Mouse (Mus musculus): ENCODE data around the gene Il1b. TPM values are rescaled to one million over a fixed set of nuclear protein-coding genes. Genes with fewer than 3 reads are reported as not detected.

Il1b gene
- total and polyA plus RNA-seq, 2 experiments from 2014 or later = 0.27 TPM; not detected in 1

DNA sequence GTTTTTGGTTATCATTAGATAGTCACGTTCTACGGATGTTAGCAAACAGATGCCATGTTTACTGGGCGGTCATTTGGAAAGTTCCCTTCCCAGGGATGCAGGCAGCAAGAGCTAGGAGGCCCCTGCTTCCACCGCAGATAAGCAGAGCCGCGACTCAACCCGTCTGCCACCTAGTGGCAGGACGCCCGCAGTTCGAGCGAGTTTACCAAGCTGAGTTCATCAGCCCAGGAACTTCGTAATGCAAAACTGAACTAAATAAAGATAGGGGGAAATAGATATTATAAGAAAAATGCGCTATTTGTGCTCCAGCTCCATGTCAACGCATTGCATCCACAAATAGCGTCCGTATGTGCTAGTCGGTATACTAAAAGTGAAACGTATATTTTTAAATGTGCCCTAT lies 37.5 kb upstream of the Il1b start:
- peak overlapping the region; percentile 15; the same call in 1 of the 2 replicates for H3K4me3 ChIP-seq (ENCODE audit: low read depth, low read length)
- H3K9me3 ChIP-seq (replicated peaks; ENCODE audit: control insufficient read depth, low read length) = no peaks in the 10 kb centered on the region
- ATAC-seq (ENCODE audit: insufficient read depth, low read depth) = peak; percentile 63; the same call in 1 of the 2 replicates
- no peak overlapping the region for H3K4me2 ChIP-seq (ENCODE audit: low read depth, low read length)
- H3K27ac ChIP-seq (ENCODE audit: low read depth) = no peak overlapping the region
- H3K36me3 ChIP-seq (replicated peaks; ENCODE audit: control insufficient read depth, insufficient read depth, low read length) = no peaks in the 10 kb centered on the region
- WGBS = 10% methylated on average over 18 of the region's 18 CpGs
- peak; percentile 61 for DNase-seq (ENCODE audit: low spot score)
- no peaks in the 10 kb centered on the region for H3K27me3 ChIP-seq (ENCODE audit: control insufficient read depth, insufficient read depth, low read length)
- TF ChIP-seq CTCF (IDR thresholded peaks at IDR 0.05; ENCODE audit: low read depth) (peak; percentile 82), EP300 (IDR thresholded peaks at IDR 0.05; ENCODE audit: low read depth) (no peak)
- no peak overlapping the region for H3K9ac ChIP-seq (replicated peaks; ENCODE audit: low read depth, low read length)
- H3K4me1 ChIP-seq (ENCODE audit: control insufficient read depth, insufficient read depth) = no peaks in the 10 kb centered on the region

DNA sequence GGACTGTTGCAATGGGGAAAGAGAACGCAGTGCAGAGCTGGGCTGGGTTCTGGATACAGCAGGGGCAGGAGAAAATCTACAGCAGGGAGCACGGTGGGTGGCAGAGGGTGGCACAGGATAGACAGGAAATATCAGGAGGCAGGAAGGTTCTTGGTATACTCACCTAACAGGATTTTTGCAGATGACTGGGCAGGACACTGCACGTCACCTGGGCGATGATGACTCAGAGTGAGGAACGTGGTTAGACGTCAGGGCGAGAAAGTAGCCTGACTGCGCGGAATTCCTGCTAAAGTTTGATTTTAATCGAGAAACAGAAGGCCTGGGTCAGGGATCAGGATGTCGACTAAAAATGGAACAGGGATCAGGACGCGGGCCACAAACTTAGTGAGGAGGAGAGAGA lies 36.7 kb upstream of the Il1b start:
- WGBS = 92% methylated on average over 13 of the region's 13 CpGs
- Histone ChIP-seq H3K4me2 (ENCODE audit: low read depth, low read length) (no peak overlapping the region), H3K4me1 (ENCODE audit: control insufficient read depth, insufficient read depth) (no peaks in the 10 kb centered on the region)

GRCm38 (mm10) chr2:129406508-129406907 lies 35.6 kb upstream of the Il1b start:
- Histone ChIP-seq H3K4me1 (ENCODE audit: control insufficient read depth, insufficient read depth) (no peaks in the 10 kb centered on the region), H3K4me3 (ENCODE audit: low read depth, low read length) (no peak overlapping the region), H3K9ac (replicated peaks; ENCODE audit: low read depth, low read length) (no peak overlapping the region), H3K36me3 (replicated peaks; ENCODE audit: control insufficient read depth, insufficient read depth, low read length) (no peaks in the 10 kb centered on the region), H3K9me3 (replicated peaks; ENCODE audit: control insufficient read depth, low read length) (no peaks in the 10 kb centered on the region), H3K27ac (ENCODE audit: low read depth) (no peak overlapping the region), H3K27me3 (ENCODE audit: control insufficient read depth, insufficient read depth, low read length) (no peaks in the 10 kb centered on the region), H3K4me2 (ENCODE audit: low read depth, low read length) (no peak overlapping the region)
- TF ChIP-seq CTCF (IDR thresholded peaks at IDR 0.05; ENCODE audit: low read depth) (no peak), EP300 (IDR thresholded peaks at IDR 0.05; ENCODE audit: low read depth) (no peak)
- ATAC-seq (ENCODE audit: insufficient read depth, low read depth) (no peak), DNase-seq (ENCODE audit: low spot score) (no peak)
- 83% methylated on average over 8 of the region's 8 CpGs for WGBS

More for the DNA sequence above, 36.7 kb upstream of the Il1b start:
- no peak for TF ChIP-seq CTCF (IDR thresholded peaks at IDR 0.05; ENCODE audit: low read depth)
- no peak for TF ChIP-seq EP300 (IDR thresholded peaks at IDR 0.05; ENCODE audit: low read depth)
- no peak overlapping the region for H3K9ac ChIP-seq (replicated peaks; ENCODE audit: low read depth, low read length)
- no peak overlapping the region for H3K4me3 ChIP-seq (ENCODE audit: low read depth, low read length)
- no peaks in the 10 kb centered on the region for H3K36me3 ChIP-seq (replicated peaks; ENCODE audit: control insufficient read depth, insufficient read depth, low read length)
- no peaks in the 10 kb centered on the region for H3K9me3 ChIP-seq (replicated peaks; ENCODE audit: control insufficient read depth, low read length)
- no peak overlapping the region for H3K27ac ChIP-seq (ENCODE audit: low read depth)
- H3K27me3 ChIP-seq (ENCODE audit: control insufficient read depth, insufficient read depth, low read length) = no peaks in the 10 kb centered on the region
- DNase-seq (ENCODE audit: low spot score) (no peak), ATAC-seq (ENCODE audit: insufficient read depth, low read depth) (no peak)

- Histone ChIP-seq H3K9ac (replicated peaks; ENCODE audit: low read depth, low read length) (no peak overlapping the region), H3K36me3 (replicated peaks; ENCODE audit: control insufficient read depth, insufficient read depth, low read length) (no peaks in the 10 kb centered on the region), H3K27ac (ENCODE audit: low read depth) (no peak overlapping the region), H3K4me3 (ENCODE audit: low read depth, low read length) (no peak overlapping the region), H3K27me3 (ENCODE audit: control insufficient read depth, insufficient read depth, low read length) (no peaks in the 10 kb centered on the region), H3K9me3 (replicated peaks; ENCODE audit: control insufficient read depth, low read length) (no peaks in the 10 kb centered on the region), H3K4me2 (ENCODE audit: low read depth, low read length) (no peak overlapping the region), H3K4me1 (ENCODE audit: control insufficient read depth, insufficient read depth) (no peaks in the 10 kb centered on the region)
- ATAC-seq (ENCODE audit: insufficient read depth, low read depth) (no peak), DNase-seq (ENCODE audit: low spot score) (no peak)
- no peak for TF ChIP-seq CTCF (IDR thresholded peaks at IDR 0.05; ENCODE audit: low read depth)
- no peak for TF ChIP-seq EP300 (IDR thresholded peaks at IDR 0.05; ENCODE audit: low read depth)
- 68% methylated on average over 2 of the region's 2 CpGs for WGBS
Measured at GRCm38 (mm10) chr2:129403786-129404185, 32.8 kb upstream of the Il1b start.

DNA sequence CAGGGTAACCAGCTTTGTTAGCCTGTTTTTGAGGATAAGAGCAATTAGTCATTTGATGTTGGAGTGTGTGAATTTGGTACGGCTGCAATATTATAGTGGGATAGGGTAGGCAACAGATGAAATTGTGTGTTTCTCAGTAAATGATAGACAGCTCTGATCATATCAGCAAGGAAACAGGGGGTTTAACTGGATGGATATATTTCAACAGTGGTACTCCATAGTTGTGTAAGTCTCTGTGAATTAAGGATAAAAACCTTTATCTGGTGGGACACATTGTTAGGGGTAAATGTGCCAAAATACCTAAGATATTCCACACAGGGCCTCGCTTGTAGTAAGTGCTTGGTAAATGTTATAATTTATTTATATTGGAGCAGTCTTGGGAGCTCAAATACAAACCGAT lies 31.4 kb upstream of the Il1b start:
- H3K9ac ChIP-seq (replicated peaks; ENCODE audit: low read depth, low read length) = no peak overlapping the region
- H3K36me3 ChIP-seq (replicated peaks; ENCODE audit: control insufficient read depth, insufficient read depth, low read length) = no peaks in the 10 kb centered on the region
- DNase-seq (ENCODE audit: low spot score) (no peak), ATAC-seq (ENCODE audit: insufficient read depth, low read depth) (no peak)
- no peaks in the 10 kb centered on the region for H3K27me3 ChIP-seq (ENCODE audit: control insufficient read depth, insufficient read depth, low read length)
- H3K4me3 ChIP-seq (ENCODE audit: low read depth, low read length) = no peak overlapping the region
- no peaks in the 10 kb centered on the region for H3K9me3 ChIP-seq (replicated peaks; ENCODE audit: control insufficient read depth, low read length)
- no peaks in the 10 kb centered on the region for H3K4me1 ChIP-seq (ENCODE audit: control insufficient read depth, insufficient read depth)
- H3K4me2 ChIP-seq (ENCODE audit: low read depth, low read length) = no peak overlapping the region
- 61% methylated on average over 3 of the region's 3 CpGs for WGBS
- no peak for TF ChIP-seq EP300 (IDR thresholded peaks at IDR 0.05; ENCODE audit: low read depth)
- TF ChIP-seq CTCF (IDR thresholded peaks at IDR 0.05; ENCODE audit: low read depth) = no peak
- H3K27ac ChIP-seq (ENCODE audit: low read depth) = no peak overlapping the region

DNA sequence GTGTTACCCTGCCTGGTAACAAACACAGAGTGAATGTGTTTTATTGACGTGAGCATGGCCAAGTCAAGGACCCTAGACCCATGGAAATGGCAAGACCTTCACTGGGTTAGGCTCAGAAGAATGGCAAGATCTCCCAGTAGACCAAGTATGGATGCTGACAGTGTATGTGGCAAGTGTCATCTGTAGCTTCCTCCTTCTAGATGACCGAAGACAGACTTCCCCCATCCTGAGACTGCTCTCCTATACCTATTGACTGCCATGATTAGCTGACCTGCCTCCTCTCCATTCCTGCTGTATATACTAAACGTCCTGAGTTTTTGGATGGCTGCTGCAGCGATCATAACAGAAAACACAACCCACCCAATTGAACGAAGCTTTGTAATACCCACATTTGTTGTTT lies 30.9 kb upstream of the Il1b start:
- ATAC-seq (ENCODE audit: insufficient read depth, low read depth) = no peak
- Histone ChIP-seq H3K4me1 (ENCODE audit: control insufficient read depth, insufficient read depth) (no peaks in the 10 kb centered on the region), H3K36me3 (replicated peaks; ENCODE audit: control insufficient read depth, insufficient read depth, low read length) (no peaks in the 10 kb centered on the region), H3K27me3 (ENCODE audit: control insufficient read depth, insufficient read depth, low read length) (no peaks in the 10 kb centered on the region), H3K27ac (ENCODE audit: low read depth) (no peak overlapping the region), H3K9ac (replicated peaks; ENCODE audit: low read depth, low read length) (no peak overlapping the region), H3K4me3 (ENCODE audit: low read depth, low read length) (no peak overlapping the region), H3K9me3 (replicated peaks; ENCODE audit: control insufficient read depth, low read length) (no peaks in the 10 kb centered on the region), H3K4me2 (ENCODE audit: low read depth, low read length) (no peak overlapping the region)
- WGBS = 82% methylated on average over 5 of the region's 5 CpGs
- TF ChIP-seq EP300 (IDR thresholded peaks at IDR 0.05; ENCODE audit: low read depth) (no peak), CTCF (IDR thresholded peaks at IDR 0.05; ENCODE audit: low read depth) (no peak)
- no peak for DNase-seq (ENCODE audit: low spot score)
